Mouse (Mus musculus) kidney, embryonic 14.5 days (tissue): ENCODE data around the gene Ivns1abp. TPM values are rescaled to one million over a fixed set of nuclear protein-coding genes. Genes with fewer than 3 reads are reported as not detected.
A peak's percentile ranks its signal among the peaks of the same experiment; 100 is the strongest.

Experiments
- ATAC-seq: fragments of 200-750 bp; cut with Nextera tagmentation; 2 replicates; pipeline ENCODE4 v1.8.0; 2017; ENCODE audit warnings: moderate number of reproducible peaks, mild to moderate bottlenecking, moderate TSS enrichment, moderate library complexity; ENCODE audit not compliant: low FRiP score, low TSS enrichment
- H3K27ac ChIP-seq: fragments of 300-500 bp; sonication (generic); 2 replicates; pipeline ENCODE4 v1.5.1; 2014; ENCODE audit warnings: low read depth, mild to moderate bottlenecking, low read length, moderate library complexity, mixed read lengths
- H3K27me3 ChIP-seq: fragments of 300-500 bp; sonication (generic); 2 replicates; pipeline ENCODE4 v1.6.1; 2014; ENCODE audit warnings: mild to moderate bottlenecking, low read length; ENCODE audit not compliant: control insufficient read depth, insufficient read depth
- H3K36me3 ChIP-seq: fragments of 300-500 bp; sonication (generic); 2 replicates; pipeline ENCODE4 v1.6.1; 2014; ENCODE audit warnings: low read length, mixed read lengths; ENCODE audit not compliant: control insufficient read depth, insufficient read depth
- H3K4me1 ChIP-seq: fragments of 300-500 bp; sonication (generic); 2 replicates; pipeline ENCODE4 v1.6.1; 2014; ENCODE audit warnings: low read length, mixed read lengths; ENCODE audit not compliant: control insufficient read depth, insufficient read depth
- H3K4me2 ChIP-seq: fragments of 300-500 bp; sonication (generic); replicated peaks from 2 replicates; pipeline ENCODE4 v1.6.1; 2014; ENCODE audit warnings: low read depth, mild to moderate bottlenecking, low read length
- H3K4me3 ChIP-seq: fragments of 300-500 bp; sonication (generic); 2 replicates; pipeline ENCODE4 v1.5.1; 2014; ENCODE audit warnings: mild to moderate bottlenecking, low read length
- H3K9ac ChIP-seq: fragments of 300-500 bp; sonication (generic); 2 replicates; pipeline ENCODE4 v1.6.1; 2014; ENCODE audit warnings: low read depth, mild to moderate bottlenecking, low read length, moderate library complexity
- H3K9me3 ChIP-seq: fragments of 300-500 bp; sonication (generic); 2 replicates; pipeline ENCODE4 v1.6.1; 2016; ENCODE audit warnings: low read length; ENCODE audit not compliant: control insufficient read depth
- WGBS: fragments of 180-500 bp; shearing (Covaris S2); extraction: QIAGEN DNeasy Blood & Tissue Kit; methylation state at CpG from one replicate; pipeline ENCODE4 v1.1.7; 2014; 5-methylcytosine and 5-hydroxymethylcytosine counted together
- polyA plus RNA-seq: library from polyadenylated mRNA; unstranded; fragments of >200 nt; fragmentation: Nextera tagmentation; extraction: Ambion mirVana; gene quantifications from 2 replicates; pipeline ENCODE4 v1.2.1, GENCODE M21; 2014

Gene Ivns1abp
- polyA plus RNA-seq, 1 experiment from 2014 or later: 414 TPM

- Histone ChIP-seq H3K9ac (no peak overlapping the region), H3K36me3 (no peaks in the 10 kb centered on the region), H3K27me3 (no peaks in the 10 kb centered on the region), H3K4me1 (no peaks in the 10 kb centered on the region), H3K4me3 (no peak overlapping the region), H3K9me3 (no peaks in the 10 kb centered on the region), H3K27ac (no peak overlapping the region), H3K4me2 (no peak overlapping the region)
- WGBS: 62% methylated on average over 7 of the region's 7 CpGs
- 0 out of 2 replicates have a peak, but pooled peaks have one; percentile 66 for ATAC-seq
These were observed 14.7 kb upstream of the Ivns1abp start for GRCm38 (mm10) chr1:151329601-151330000.

- no peak overlapping the region for H3K4me3 ChIP-seq
- no peaks in the 10 kb centered on the region for H3K9me3 ChIP-seq
- no peak overlapping the region for H3K4me2 ChIP-seq
- no peaks in the 10 kb centered on the region for H3K4me1 ChIP-seq
- H3K36me3 ChIP-seq: no peaks in the 10 kb centered on the region
- no peak for ATAC-seq
- H3K27me3 ChIP-seq: no peaks in the 10 kb centered on the region
- no peak overlapping the region for H3K27ac ChIP-seq
- H3K9ac ChIP-seq: no peak overlapping the region
- 81% methylated on average over 3 of the region's 3 CpGs for WGBS
These were observed 11.5 kb upstream of the Ivns1abp start for GRCm38 (mm10) chr1:151332819-151333218.

GRCm38 (mm10) chr1:151338234-151338633 is 6.0 kb upstream of the Ivns1abp start:
- no peak overlapping the region for H3K4me3 ChIP-seq
- no peaks in the 10 kb centered on the region for H3K36me3 ChIP-seq
- H3K4me1 ChIP-seq: peaks cover 8% of the 10 kb centered on the region; the same call in 1 of the 2 replicates
- H3K9me3 ChIP-seq: no peaks in the 10 kb centered on the region
- H3K9ac ChIP-seq: no peak overlapping the region
- no peaks in the 10 kb centered on the region for H3K27me3 ChIP-seq
- no peak overlapping the region for H3K4me2 ChIP-seq
- no peak for ATAC-seq
- no peak overlapping the region for H3K27ac ChIP-seq

- Histone ChIP-seq H3K27me3 (no peaks in the 10 kb centered on the region), H3K9me3 (no peaks in the 10 kb centered on the region), H3K9ac (no peak overlapping the region), H3K4me2 (no peak overlapping the region), H3K4me1 (peaks cover 8% of the 10 kb centered on the region; the same call in 1 of the 2 replicates), H3K4me3 (no peak overlapping the region), H3K36me3 (no peaks in the 10 kb centered on the region), H3K27ac (no peak overlapping the region)
- no peak for ATAC-seq
- 72% methylated on average over 2 of the region's 2 CpGs for WGBS
These were observed 5.3 kb upstream of the Ivns1abp start for GRCm38 (mm10) chr1:151338941-151339340.

- H3K4me3 ChIP-seq: no peak overlapping the region
- H3K4me2 ChIP-seq: peak overlapping the region; percentile 19; the same call in 1 of the 2 replicates
- H3K27me3 ChIP-seq: no peaks in the 10 kb centered on the region
- peaks cover 8% of the 10 kb centered on the region; the same call in 1 of the 2 replicates for H3K4me1 ChIP-seq
- H3K36me3 ChIP-seq: no peaks in the 10 kb centered on the region
- no peak overlapping the region for H3K9ac ChIP-seq
- no peaks in the 10 kb centered on the region for H3K9me3 ChIP-seq
- WGBS: 37% methylated on average over 8 of the region's 8 CpGs
- no peak for ATAC-seq
- peak overlapping the region; percentile 86 for H3K27ac ChIP-seq
These were observed 2.8 kb upstream of the Ivns1abp start for GRCm38 (mm10) chr1:151341321-151342044.

- 55% methylated on average over 3 of the region's 3 CpGs for WGBS
- Histone ChIP-seq H3K27ac (peak overlapping the region; percentile 86; the same call in 1 of the 2 replicates), H3K4me2 (no peak overlapping the region)
These were observed 2.0 kb upstream of the Ivns1abp start for GRCm38 (mm10) chr1:151342311-151342710.

GRCm38 (mm10) chr1:151342968-151343367 is 1.3 kb upstream of the Ivns1abp start:
- Histone ChIP-seq H3K9me3 (no peaks in the 10 kb centered on the region), H3K36me3 (no peaks in the 10 kb centered on the region), H3K4me3 (peak overlapping the region; percentile 98; the same call in 1 of the 2 replicates), H3K4me1 (peaks cover 8% of the 10 kb centered on the region; the same call in 1 of the 2 replicates), H3K9ac (peak overlapping the region; percentile 98; the same call in 1 of the 2 replicates), H3K4me2 (peak overlapping the region; percentile 40), H3K27me3 (no peaks in the 10 kb centered on the region), H3K27ac (no peak overlapping the region)
- no peak for ATAC-seq
- 30% methylated on average over 6 of the region's 6 CpGs for WGBS

More at GRCm38 (mm10) chr1:151342311-151342710, 2.0 kb upstream of the Ivns1abp start:
- Histone ChIP-seq H3K27me3 (no peaks in the 10 kb centered on the region), H3K9me3 (no peaks in the 10 kb centered on the region), H3K36me3 (no peaks in the 10 kb centered on the region), H3K4me3 (no peak overlapping the region), H3K4me1 (peaks cover 8% of the 10 kb centered on the region; the same call in 1 of the 2 replicates), H3K9ac (no peak overlapping the region)
- ATAC-seq: no peak

- under 1% methylated on average over 17 of the region's 17 CpGs for WGBS
- H3K9me3 ChIP-seq: no peaks in the 10 kb centered on the region
- peak overlapping the region; percentile 40 for H3K4me2 ChIP-seq
- H3K9ac ChIP-seq: peak overlapping the region; percentile 98
- ATAC-seq: no peak; the same call in 1 of the 2 replicates
- H3K36me3 ChIP-seq: no peaks in the 10 kb centered on the region
- no peaks in the 10 kb centered on the region for H3K27me3 ChIP-seq
- H3K27ac ChIP-seq: peak overlapping the region; percentile 85
- H3K4me3 ChIP-seq: peak overlapping the region; percentile 98
- peaks cover 8% of the 10 kb centered on the region; the same call in 1 of the 2 replicates for H3K4me1 ChIP-seq
These were observed 550 bp upstream of the Ivns1abp start for GRCm38 (mm10) chr1:151343571-151344282.
